Mouse (Mus musculus) testis, postnatal 14 days (tissue): Measurements from ENCODE around the gene Thbs2.

ENCODE experiments used
- DNase-seq: peaks from one replicate; pipeline ENCODE4 v3.0.0; 2021; ENCODE audit warnings: low spot score

The Thbs2 gene

DNA sequence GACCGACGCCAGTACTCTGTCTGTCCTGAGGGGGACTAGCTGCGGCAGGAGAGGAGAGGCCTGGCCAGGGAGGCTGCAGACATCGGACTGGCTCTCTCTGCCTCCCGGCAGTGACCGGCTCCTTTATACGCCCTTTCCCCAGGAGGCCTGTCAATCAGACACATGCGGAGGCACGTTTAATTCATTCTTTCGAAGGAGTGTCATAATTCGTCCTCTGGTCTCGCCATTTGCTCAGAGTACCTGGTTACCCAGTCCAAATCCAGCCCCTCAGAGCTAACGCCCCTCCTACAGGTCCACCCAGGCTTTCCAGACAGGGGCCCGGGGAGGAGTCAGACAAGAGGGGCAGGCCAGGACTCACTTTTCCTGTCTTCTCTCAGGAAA, at the start of gene Thbs2:
Gene Thbs2 (minus strand): TSS at position 242 of the 381 bp plus-strand sequence.
- DNase-seq: peak; percentile 34

DNA sequence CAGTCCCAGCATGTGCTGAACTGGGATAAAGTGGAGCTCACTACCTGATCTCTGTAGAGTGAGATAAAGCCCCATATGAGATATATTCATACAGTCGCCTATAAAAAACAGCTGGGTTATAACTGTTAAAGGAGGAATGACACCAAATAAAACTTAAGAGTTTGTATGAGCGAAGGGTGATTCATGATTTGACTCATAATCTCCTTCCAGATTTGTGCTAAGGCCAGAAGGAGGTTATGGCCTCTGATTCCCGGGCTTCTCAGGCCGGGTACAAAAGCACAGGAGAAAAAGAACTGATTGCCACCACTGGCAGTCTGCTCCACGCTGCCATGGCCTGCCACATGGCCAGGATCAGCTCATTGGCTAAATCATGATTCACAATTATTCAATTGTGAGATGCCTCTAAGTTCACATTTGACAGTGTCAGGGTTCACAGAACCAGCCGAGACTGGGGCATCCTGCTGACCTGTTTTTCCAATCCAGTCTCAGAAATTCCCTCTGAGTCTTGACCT, 41.5 kb upstream of the Thbs2 start:
- no peak for DNase-seq

GRCm38 (mm10) chr17:14734380-14734779, 40.3 kb upstream of the Thbs2 start:
- DNase-seq: no peak

- DNase-seq: no peak
These were observed 39.9 kb upstream of the Thbs2 start for GRCm38 (mm10) chr17:14733941-14734340.

DNA sequence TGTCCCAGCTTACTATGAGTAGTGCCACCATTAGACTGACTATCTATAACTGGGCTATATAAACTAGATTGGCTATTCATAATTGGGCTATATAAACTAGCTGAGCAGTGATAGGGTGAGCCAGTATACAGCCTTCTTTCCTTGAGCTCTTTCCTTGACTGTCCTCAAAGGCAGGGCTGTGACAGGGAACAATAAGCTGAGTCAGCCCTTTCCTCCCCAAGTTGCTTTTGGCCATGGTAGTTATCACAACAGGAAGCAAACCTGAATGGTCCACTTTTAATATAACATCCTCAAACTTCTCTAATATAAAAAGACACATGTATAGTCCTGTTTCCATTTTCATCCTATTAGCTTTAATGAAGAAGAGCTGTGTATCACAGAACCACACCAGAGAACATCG, 39.0 kb upstream of the Thbs2 start:
- DNase-seq: no peak

DNA sequence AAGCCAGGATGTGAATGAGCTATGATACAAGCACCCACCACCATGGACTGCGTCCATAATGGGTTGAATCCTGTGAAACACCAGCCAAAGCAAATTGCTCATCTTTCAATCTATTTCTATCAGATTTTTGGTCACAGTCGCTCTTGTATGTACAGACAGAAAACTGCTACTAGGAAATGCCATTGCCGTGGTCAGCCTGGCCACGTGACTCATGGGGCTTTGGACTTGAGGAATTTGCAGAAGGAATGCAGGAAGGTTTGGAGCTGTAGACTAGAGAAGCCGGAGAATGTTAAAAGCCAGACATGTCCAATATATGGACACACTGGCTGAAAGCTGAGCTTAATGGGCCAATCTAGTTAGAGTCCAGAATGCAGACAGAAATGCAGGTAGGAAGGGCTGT, 36.6 kb upstream of the Thbs2 start:
- DNase-seq: no peak

GRCm38 (mm10) chr17:14727481-14727880, 33.4 kb upstream of the Thbs2 start:
- no peak for DNase-seq

DNA sequence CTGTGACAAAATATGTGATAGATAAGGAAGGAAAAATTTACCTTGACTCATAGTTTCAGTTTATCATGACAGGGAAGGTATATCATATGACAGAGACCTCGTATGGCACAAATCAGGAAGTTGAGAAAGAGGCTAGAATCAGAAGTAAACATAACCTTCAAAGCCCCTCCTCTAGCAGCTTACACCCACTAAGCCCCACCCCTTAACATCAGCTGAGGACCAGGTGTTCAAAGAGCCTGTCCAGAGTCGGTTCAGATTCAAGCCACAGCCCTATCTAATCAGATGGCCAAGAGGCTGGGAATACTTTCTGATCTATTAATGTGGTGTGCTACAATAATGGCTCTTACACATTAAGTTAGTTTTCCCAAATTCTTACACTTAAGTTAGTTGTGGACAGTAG, 30.8 kb upstream of the Thbs2 start:
- DNase-seq: no peak

GRCm38 (mm10) chr17:14721325-14721724, 27.3 kb upstream of the Thbs2 start:
- no peak for DNase-seq

DNA sequence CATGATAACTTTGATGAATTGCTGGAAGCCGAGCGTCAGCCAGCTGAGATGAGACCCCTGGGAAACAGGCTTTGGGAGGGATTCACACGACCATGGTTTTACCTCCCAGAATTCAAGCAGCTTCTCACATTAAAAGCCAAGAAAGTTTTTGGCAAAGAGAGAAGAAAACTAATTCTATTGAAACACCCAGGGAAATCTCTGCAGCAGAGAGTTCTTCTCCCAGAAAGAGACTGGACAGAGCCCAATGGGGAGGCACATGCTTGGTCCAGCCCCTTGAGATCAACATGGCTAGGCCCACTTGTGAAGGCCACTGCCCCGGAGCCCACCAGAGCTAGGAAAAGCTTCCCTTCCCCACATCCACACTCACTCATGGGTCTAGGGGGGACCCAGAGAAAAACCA, 26.9 kb upstream of the Thbs2 start:
- DNase-seq: no peak

DNA sequence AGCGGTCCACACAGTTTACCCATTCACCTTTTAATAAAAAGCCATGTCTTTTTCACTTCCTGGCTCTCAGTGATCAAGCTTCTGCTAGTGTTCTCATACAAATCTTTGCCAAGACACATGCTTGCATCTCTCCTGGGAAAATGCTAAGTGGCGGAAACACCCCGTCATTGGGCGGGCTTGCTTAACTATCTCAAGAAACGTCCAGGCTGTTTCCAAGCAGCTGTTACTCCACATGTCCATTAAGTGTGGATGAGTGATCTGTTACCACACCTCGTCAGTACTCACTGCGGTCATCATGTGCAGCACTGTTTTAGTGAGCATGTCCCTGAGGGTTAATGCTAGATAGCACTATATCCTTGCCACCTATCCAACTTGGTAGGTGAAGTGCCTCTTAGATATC, 26.2 kb upstream of the Thbs2 start:
- no peak for DNase-seq

DNA sequence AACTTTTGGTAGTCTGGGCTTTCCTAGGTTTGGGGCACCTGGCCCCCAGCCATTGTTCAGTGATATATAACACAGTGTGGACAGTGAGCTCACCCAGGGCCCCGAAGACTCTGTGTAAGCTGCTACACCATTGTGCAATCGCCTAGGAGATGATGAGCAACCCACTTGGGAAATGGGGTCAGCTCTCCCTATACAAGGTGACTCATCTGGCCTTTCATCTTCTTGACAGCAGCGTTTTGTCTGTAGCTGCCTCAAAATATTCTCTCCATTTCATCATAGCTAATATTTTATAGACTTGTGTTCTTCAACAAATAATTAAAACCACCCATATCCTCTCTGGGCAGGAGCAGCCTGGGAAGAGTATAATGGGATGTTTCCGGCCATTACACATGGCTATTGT, 24.8 kb upstream of the Thbs2 start:
- DNase-seq: no peak

- no peak for DNase-seq
These were observed 20.7 kb upstream of the Thbs2 start for GRCm38 (mm10) chr17:14714782-14715181.

- no peak for DNase-seq
These were observed 20.3 kb upstream of the Thbs2 start for GRCm38 (mm10) chr17:14714374-14714773.

DNA sequence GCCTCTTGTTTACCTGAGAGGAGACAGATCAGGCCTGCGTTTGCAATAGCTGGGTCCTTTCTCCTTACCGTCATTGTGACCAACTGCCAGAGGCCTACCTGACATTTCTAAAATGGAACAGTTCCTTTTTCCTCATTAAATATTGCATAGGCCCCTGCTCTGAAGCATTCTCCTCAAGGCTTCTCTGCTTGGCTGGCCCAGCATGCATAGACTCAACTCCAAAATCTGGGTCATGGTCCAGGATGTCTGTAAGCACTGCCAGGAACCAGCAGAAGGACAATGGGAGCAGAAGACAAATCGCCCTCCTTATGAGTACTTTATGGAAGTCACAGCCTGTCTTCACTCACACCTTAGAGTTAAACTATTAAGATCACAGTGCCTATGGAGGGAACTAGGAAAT, 17.7 kb upstream of the Thbs2 start:
- no peak for DNase-seq

DNA sequence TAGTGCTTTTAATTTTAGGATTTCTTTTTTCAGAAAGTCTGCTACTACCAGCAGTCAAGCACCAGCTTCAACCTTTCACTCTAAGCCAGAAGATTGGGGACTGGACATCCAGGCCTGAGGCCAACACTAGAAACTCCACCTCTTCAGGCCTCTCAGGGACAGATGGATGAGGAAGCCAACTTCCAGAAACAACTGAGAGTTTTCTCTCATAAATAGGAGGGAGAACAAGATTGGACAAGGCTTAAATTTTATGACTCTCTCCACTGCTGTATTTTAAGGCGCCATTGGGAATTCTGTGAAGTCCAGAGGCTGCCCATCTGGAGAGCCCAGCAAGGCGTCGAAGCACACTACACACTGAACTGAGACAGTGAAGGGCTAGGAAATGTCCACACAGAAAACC, 17.0 kb upstream of the Thbs2 start:
- DNase-seq: no peak

GRCm38 (mm10) chr17:14706066-14706465, 12.0 kb upstream of the Thbs2 start:
- DNase-seq: no peak

- no peak for DNase-seq
These were observed 11.4 kb upstream of the Thbs2 start for GRCm38 (mm10) chr17:14705466-14705865.

DNA sequence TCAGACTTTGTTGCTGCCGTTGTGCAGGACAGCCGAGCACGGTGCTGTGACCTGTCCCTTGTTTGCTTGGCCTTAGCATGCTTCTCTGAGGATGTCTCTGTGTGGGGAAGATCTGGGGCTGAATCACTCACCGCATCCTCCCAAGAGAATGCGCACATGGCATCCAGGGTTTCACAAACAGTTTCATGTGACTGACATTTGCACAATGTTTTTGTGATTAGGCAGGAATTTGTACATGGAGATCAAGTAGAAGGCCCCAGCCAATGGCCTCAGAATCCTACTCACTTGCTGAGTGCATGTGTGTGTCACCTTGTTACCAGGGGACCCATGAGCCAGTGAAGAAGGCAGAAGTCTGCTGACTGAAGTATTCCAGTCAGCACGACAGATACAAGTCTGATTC, 9.7 kb upstream of the Thbs2 start:
- DNase-seq: no peak

DNA sequence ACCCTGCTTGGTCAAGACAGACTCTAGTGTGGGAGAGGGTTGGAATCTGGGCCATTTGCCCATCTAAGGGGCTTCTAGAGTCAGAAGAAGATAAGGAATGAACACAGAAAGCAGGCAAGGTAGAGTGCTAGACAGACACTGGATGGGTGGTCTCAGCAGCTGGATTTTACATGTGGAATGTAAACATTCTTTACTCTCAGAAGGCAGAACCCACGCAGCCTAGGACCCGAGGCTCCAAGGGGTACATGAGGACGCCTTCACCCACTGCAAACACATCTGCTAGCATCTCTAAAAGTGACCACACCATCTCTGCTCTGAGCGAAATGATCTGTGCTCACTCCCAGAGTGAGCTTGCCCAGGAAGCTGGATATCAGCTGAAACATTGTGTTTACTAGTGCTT, 9.2 kb upstream of the Thbs2 start:
- DNase-seq: no peak

DNA sequence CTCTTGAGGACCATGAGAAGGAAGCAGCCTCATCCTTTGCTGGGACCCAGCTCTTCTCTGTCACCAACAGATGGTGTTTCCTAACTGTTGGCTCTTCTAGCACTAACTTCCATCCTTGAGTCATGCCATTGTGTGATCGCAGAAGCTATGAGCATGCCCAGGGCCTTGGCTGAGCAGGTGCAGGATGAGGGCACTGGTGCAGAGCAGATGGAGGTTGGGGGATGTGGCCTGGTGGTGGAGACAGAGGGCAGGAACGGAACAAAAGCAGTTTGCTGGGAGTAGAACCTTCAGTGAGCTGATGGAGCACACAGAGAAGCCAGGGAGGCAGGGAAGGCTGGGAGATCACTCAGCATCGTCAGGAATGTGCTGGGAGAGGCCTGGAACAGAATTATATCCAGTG, 8.7 kb upstream of the Thbs2 start:
- no peak for DNase-seq

DNA sequence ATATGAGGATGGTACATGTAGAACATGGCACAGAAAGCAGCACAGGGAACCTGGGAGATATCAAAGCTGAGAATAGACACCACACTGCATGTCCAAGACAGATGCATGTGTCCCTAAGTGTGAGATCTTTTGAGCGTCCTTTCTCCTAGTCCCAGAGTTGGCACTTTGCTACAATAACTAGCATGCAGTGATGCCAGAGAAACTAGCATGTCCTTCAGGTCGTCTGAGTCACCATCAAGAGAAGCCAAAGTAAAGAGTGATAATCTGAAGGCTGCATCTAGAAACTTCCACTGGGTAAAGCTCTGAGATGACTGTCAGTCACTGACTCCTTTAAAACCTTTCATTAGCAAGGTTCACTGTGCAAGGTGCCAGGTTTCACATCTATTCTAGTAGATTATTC, 7.9 kb upstream of the Thbs2 start:
- DNase-seq: no peak

- no peak for DNase-seq
These were observed 6.2 kb upstream of the Thbs2 start for GRCm38 (mm10) chr17:14700204-14700603.

DNA sequence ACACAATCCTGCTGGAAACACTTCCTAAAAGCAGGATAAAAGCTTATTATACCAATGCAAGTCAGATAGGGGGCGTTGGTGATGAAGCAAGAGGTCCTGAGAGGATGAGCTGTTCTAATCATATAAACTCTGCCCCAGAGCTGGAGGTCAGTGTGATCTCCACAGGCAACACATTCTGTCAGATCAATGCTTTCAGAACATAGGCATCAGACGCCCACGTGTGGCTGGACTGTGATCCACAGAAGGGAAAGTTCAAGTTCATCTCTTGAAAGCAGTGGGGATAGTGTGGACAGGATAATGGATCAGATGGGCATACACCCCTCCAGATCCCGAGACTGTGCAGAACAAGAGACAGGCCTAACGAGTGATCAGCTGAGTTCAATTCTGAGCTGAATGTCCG, 4.2 kb upstream of the Thbs2 start:
- DNase-seq: no peak

GRCm38 (mm10) chr17:14697096-14697495, 3.1 kb upstream of the Thbs2 start:
- no peak for DNase-seq
